ENCODE assay signal across 7 mouse cellular contexts in the genomic region with DNA sequence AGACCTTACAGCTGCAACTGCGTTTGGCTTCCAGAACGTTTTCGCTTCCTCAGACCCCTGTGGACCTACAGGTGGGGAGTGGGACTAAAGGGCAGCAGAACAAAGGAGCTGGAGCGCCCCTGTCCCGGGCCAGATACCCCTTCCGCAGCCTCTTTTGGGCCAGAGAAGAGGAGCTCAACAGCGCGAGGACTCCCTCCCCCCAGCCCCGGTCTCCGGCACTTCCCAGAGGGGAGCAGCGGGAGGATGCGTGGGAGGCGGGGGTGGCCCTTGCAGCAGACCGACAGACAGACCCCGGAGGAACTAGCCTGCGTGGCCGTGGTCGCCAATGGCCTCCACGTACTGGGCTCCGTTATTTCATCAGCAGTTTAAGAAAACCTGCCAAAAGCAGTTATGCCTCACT. TPM values are rescaled to one million over a fixed set of nuclear protein-coding genes. Genes with fewer than 3 reads are reported as not detected.
DNase-seq lines count a peak whose midpoint lies in the region; ATAC-seq and TF ChIP-seq lines count a peak whose summit lies in the region.

No protein-coding gene starts in this region.

- TF ChIP-seq CTCF in liver, adult 2 months (IDR thresholded peaks at IDR 0.05; ENCODE audit: low read depth, low read length), result no peak

- no peak for TF ChIP-seq POLR2A in liver, adult 2 months (IDR thresholded peaks at IDR 0.05; ENCODE audit: extremely low read depth, insufficient read depth, low read length)

- H3K9ac ChIP-seq in liver, adult 2 months (ENCODE audit: low read depth, low read length), result no peak overlapping the region
- H3K9ac ChIP-seq in embryonic facial prominence, embryonic 12.5 days, result no peak overlapping the region
- H3K9ac ChIP-seq in liver, embryonic 16.5 days (ENCODE audit: low read depth, low read length), result no peak overlapping the region

- 3% methylated on average over 20 of the region's 20 CpGs for WGBS in liver, adult 2 months
- WGBS in embryonic facial prominence, embryonic 12.5 days, result 13% methylated on average over 20 of the region's 20 CpGs
- WGBS in liver, embryonic 16.5 days (ENCODE audit: insufficient replicate concordance), result 12% methylated on average over 20 of the region's 20 CpGs

- intact Hi-C loops in heart, postnatal 36 days (cut with DNase I), result no loop called here

- no peak overlapping the region for H3K27ac ChIP-seq in liver, adult 2 months (replicated peaks; ENCODE audit: insufficient read depth, low read depth, low read length)
- H3K27ac ChIP-seq in embryonic facial prominence, embryonic 12.5 days, result no peak overlapping the region
- H3K27ac ChIP-seq in liver, embryonic 16.5 days (ENCODE audit: low read length), result no peak overlapping the region

- no peaks in the 10 kb centered on the region for H3K36me3 ChIP-seq in liver, adult 2 months (ENCODE audit: control insufficient read depth, insufficient read depth, low read length)
- no peaks in the 10 kb centered on the region for H3K36me3 ChIP-seq in embryonic facial prominence, embryonic 12.5 days
- H3K36me3 ChIP-seq in liver, embryonic 16.5 days (ENCODE audit: control insufficient read depth, insufficient read depth), result no peaks in the 10 kb centered on the region

- ATAC-seq in embryonic facial prominence, embryonic 12.5 days (ENCODE audit: insufficient number of reproducible peaks, insufficient read depth, low FRiP score, low TSS enrichment), result 0 out of 2 replicates have a peak, but pooled peaks have one; percentile 38
- no peak for ATAC-seq in liver, embryonic 16.5 days (ENCODE audit: low read depth)

- peaks cover 17% of the 10 kb centered on the region; the same call in 1 of the 2 replicates for H3K27me3 ChIP-seq in liver, adult 2 months (ENCODE audit: control insufficient read depth, insufficient read depth, low read length)
- peaks cover 45% of the 10 kb centered on the region for H3K27me3 ChIP-seq in embryonic facial prominence, embryonic 12.5 days
- H3K27me3 ChIP-seq in liver, embryonic 16.5 days (ENCODE audit: control insufficient read depth, insufficient read depth, low read depth, low read length), result peaks cover 53% of the 10 kb centered on the region

- H3K79me2 ChIP-seq in liver, adult 2 months (ENCODE audit: control insufficient read depth, insufficient read depth, low read length), result no peaks in the 10 kb centered on the region

- DNase-seq in liver, adult 2 months (ENCODE audit: extremely low read depth, low read depth, low spot score), result no peak
- no peak for DNase-seq in liver
- peak; percentile 31 for DNase-seq in ZHBTc4 (ENCODE audit: low read depth, low spot score)
- DNase-seq in heart, postnatal 36 days, result peak; percentile 27 to 43
- DNase-seq in yolk sac, embryonic 10.5 days (ENCODE audit: low spot score), result no peak

- no peaks in the 10 kb centered on the region for H3K9me3 ChIP-seq in embryonic facial prominence, embryonic 12.5 days
- H3K9me3 ChIP-seq in liver, embryonic 16.5 days (replicated peaks; ENCODE audit: control insufficient read depth, low read length), result no peaks in the 10 kb centered on the region

- peak overlapping the region; percentile 56 for H3K4me2 ChIP-seq in embryonic facial prominence, embryonic 12.5 days (replicated peaks)
- peak overlapping the region; percentile 46; the same call in 1 of the 2 replicates for H3K4me2 ChIP-seq in liver, embryonic 16.5 days (ENCODE audit: low read depth, low read length)

- no peaks in the 10 kb centered on the region; the same call in 1 of the 2 replicates for H3K4me1 ChIP-seq in liver, adult 2 months (ENCODE audit: control insufficient read depth, insufficient read depth, low read length)
- H3K4me1 ChIP-seq in embryonic facial prominence, embryonic 12.5 days, result no peaks in the 10 kb centered on the region
- H3K4me1 ChIP-seq in liver, embryonic 16.5 days (ENCODE audit: control insufficient read depth, low read depth, low read length), result no peaks in the 10 kb centered on the region

- H3K4me3 ChIP-seq in liver, adult 2 months (ENCODE audit: insufficient read depth, low read depth, low read length), result peak overlapping the region; percentile 27; the same call in 1 of the 2 replicates
- peak overlapping the region; percentile 38 for H3K4me3 ChIP-seq in embryonic facial prominence, embryonic 12.5 days
- H3K4me3 ChIP-seq in liver, embryonic 16.5 days (ENCODE audit: low read depth, low read length), result peak overlapping the region; percentile 41; the same call in 1 of the 2 replicates

RNA-seq across cellular contexts. Expression of a gene that starts 0.5 kb away (rescaled TPM):
- not detected in 2 replicates for total RNA-seq in liver, adult 2 months (2014; rRNA removed)
- not detected in 2 replicates for polyA plus RNA-seq in liver, adult 2 months (2012; rRNA removed)
- polyA plus RNA-seq in embryonic facial prominence, embryonic 12.5 days (2016; fragmentation: Nextera tagmentation; extraction: Ambion mirVana), result 0.92 and 1.1 TPM in 2 replicates
- total RNA-seq in heart, postnatal 36 days (2021), result 10 to 100 TPM in 1 of 2 experiments, 1 to 10 TPM in 1; 9.7 to 19.5 TPM
- polyA plus RNA-seq in liver, embryonic 16.5 days (2015; fragmentation: Nextera tagmentation; extraction: Ambion mirVana), result not detected in 2 replicates

Comparison
In these comparisons a context has a peak if more than half of its experiments do, and no peak if none do; other contexts are left out.
1. DNase-seq: peak in ZHBTc4 (single experiment) and heart, postnatal 36 days (2 of 2); none in liver, adult 2 months (single experiment), liver (single experiment) and yolk sac, embryonic 10.5 days (single experiment).
2. Peak in every context shown above with its lines, with median percentiles within 50 percentile points of each other: H3K4me3 ChIP-seq.